Mouse (Mus musculus) neural tube, embryonic 13.5 days (tissue): ENCODE measurements around the gene Unc13b. TPM values are rescaled to one million over a fixed set of nuclear protein-coding genes. Genes with fewer than 3 reads are reported as not detected.
"Not testable (repeated sequence)": the region's sequence is repeated elsewhere in the genome, so short reads cannot be mapped to it uniquely, and the experiment has no call there.

Experiments used
- ATAC-seq: fragments of 200-750 bp; cut with Nextera tagmentation; 2 replicates; pipeline ENCODE4 v1.8.0; 2017; ENCODE audit warnings: low read depth, mild to moderate bottlenecking, moderate TSS enrichment, moderate library complexity
- H3K27ac ChIP-seq: fragments of 300-500 bp; sonication (generic); replicated peaks from 2 replicates; pipeline ENCODE4 v1.5.1; 2015; ENCODE audit warnings: moderate library complexity, mild to moderate bottlenecking, inconsistent platforms
- H3K27me3 ChIP-seq: fragments of 300-500 bp; sonication (generic); 2 replicates; pipeline ENCODE4 v1.6.1; 2015; ENCODE audit warnings: mild to moderate bottlenecking, inconsistent platforms
- H3K36me3 ChIP-seq: fragments of 300-500 bp; sonication (generic); 2 replicates; pipeline ENCODE4 v1.6.1; 2015; ENCODE audit warnings: mild to moderate bottlenecking, inconsistent platforms
- H3K4me1 ChIP-seq: fragments of 300-500 bp; sonication (generic); replicated peaks from 2 replicates; pipeline ENCODE4 v1.6.1; 2015; ENCODE audit warnings: inconsistent platforms
- H3K4me2 ChIP-seq: fragments of 300-500 bp; sonication (generic); 2 replicates; pipeline ENCODE4 v1.6.1; 2015; ENCODE audit warnings: inconsistent platforms, mild to moderate bottlenecking, moderate library complexity
- H3K4me3 ChIP-seq: fragments of 300-500 bp; sonication (generic); 2 replicates; pipeline ENCODE4 v1.5.1; 2015; ENCODE audit warnings: mild to moderate bottlenecking, inconsistent platforms
- H3K9ac ChIP-seq: fragments of 300-500 bp; sonication (generic); 2 replicates; pipeline ENCODE4 v1.6.1; 2015; ENCODE audit warnings: moderate library complexity, mild to moderate bottlenecking, inconsistent platforms
- H3K9me3 ChIP-seq: fragments of 300-500 bp; sonication (generic); 2 replicates; pipeline ENCODE4 v1.6.1; 2016; ENCODE audit warnings: inconsistent platforms
- WGBS: fragments of 180-500 bp; shearing (Covaris S2); methylation state at CpG from one replicate; pipeline ENCODE4 v1.1.7; 2015; 5-methylcytosine and 5-hydroxymethylcytosine counted together
- polyA plus RNA-seq: library from polyadenylated mRNA; unstranded; fragments of >200 nt; fragmentation: Nextera tagmentation; extraction: Ambion mirVana; gene quantifications from 2 replicates; pipeline ENCODE4 v1.2.1, GENCODE M21; 2015

Gene Unc13b
- polyA plus RNA-seq, 1 experiment from 2014 or later, result 16.5 TPM

GRCm38 (mm10) chr4:43142610-43143009 lies 83.9 kb downstream of the Unc13b start:
- Histone ChIP-seq H3K4me3 (no peak overlapping the region), H3K4me2 (no peak overlapping the region), H3K36me3 (no peaks in the 10 kb centered on the region), H3K9ac (no peak overlapping the region), H3K9me3 (no peaks in the 10 kb centered on the region), H3K27me3 (no peaks in the 10 kb centered on the region), H3K4me1 (no peaks in the 10 kb centered on the region; the same call in 1 of the 2 replicates), H3K27ac (no peak overlapping the region)
- no peak for ATAC-seq
- WGBS, result 96% methylated on average over 1 of the region's 1 CpGs

- not testable (repeated sequence) for H3K9ac ChIP-seq, H3K4me2 ChIP-seq, H3K27ac ChIP-seq, ATAC-seq, H3K9me3 ChIP-seq, H3K27me3 ChIP-seq, H3K4me1 ChIP-seq, H3K36me3 ChIP-seq, H3K4me3 ChIP-seq
- WGBS, result 92% methylated on average over 4 of the region's 4 CpGs
These were observed 93.7 kb downstream of the Unc13b start for GRCm38 (mm10) chr4:43152413-43152812.

GRCm38 (mm10) chr4:43160045-43160444 lies 101.3 kb downstream of the Unc13b start:
- ATAC-seq, result no peak
- H3K9me3 ChIP-seq, result no peaks in the 10 kb centered on the region
- no peak overlapping the region for H3K4me2 ChIP-seq
- no peak overlapping the region for H3K4me3 ChIP-seq
- WGBS, result 55% methylated on average over 3 of the region's 3 CpGs
- no peak overlapping the region for H3K9ac ChIP-seq
- H3K27me3 ChIP-seq, result no peaks in the 10 kb centered on the region
- no peak overlapping the region for H3K27ac ChIP-seq
- H3K4me1 ChIP-seq, result peaks cover 9% of the 10 kb centered on the region
- H3K36me3 ChIP-seq, result no peaks in the 10 kb centered on the region

- H3K36me3 ChIP-seq, result no peaks in the 10 kb centered on the region
- 99% methylated on average over 3 of the region's 3 CpGs for WGBS
- H3K9me3 ChIP-seq, result no peaks in the 10 kb centered on the region
- H3K4me1 ChIP-seq, result peaks cover 9% of the 10 kb centered on the region
- H3K27ac ChIP-seq, result no peak overlapping the region
- no peak overlapping the region for H3K4me3 ChIP-seq
- no peak for ATAC-seq
- H3K27me3 ChIP-seq, result no peaks in the 10 kb centered on the region
- H3K9ac ChIP-seq, result no peak overlapping the region
- no peak overlapping the region for H3K4me2 ChIP-seq
These were observed 102.4 kb downstream of the Unc13b start for GRCm38 (mm10) chr4:43161124-43161657.

GRCm38 (mm10) chr4:43163205-43163604 lies 104.5 kb downstream of the Unc13b start:
- H3K9me3 ChIP-seq, result no peaks in the 10 kb centered on the region
- H3K4me1 ChIP-seq, result peaks cover 9% of the 10 kb centered on the region
- no peaks in the 10 kb centered on the region for H3K36me3 ChIP-seq
- no peak overlapping the region for H3K27ac ChIP-seq
- no peak overlapping the region for H3K4me2 ChIP-seq
- ATAC-seq, result no peak
- H3K9ac ChIP-seq, result no peak overlapping the region
- no peaks in the 10 kb centered on the region for H3K27me3 ChIP-seq
- 70% methylated on average over 3 of the region's 3 CpGs for WGBS
- no peak overlapping the region for H3K4me3 ChIP-seq

GRCm38 (mm10) chr4:43165403-43166005 lies 106.8 kb downstream of the Unc13b start:
- no peak for ATAC-seq
- H3K4me1 ChIP-seq, result no peaks in the 10 kb centered on the region
- no peaks in the 10 kb centered on the region for H3K27me3 ChIP-seq
- WGBS, result 87% methylated on average over 12 of the region's 12 CpGs
- H3K4me2 ChIP-seq, result no peak overlapping the region
- H3K36me3 ChIP-seq, result 0 out of 2 replicates have a peak, but pooled peaks cover 4% of the 10 kb centered on the region
- H3K4me3 ChIP-seq, result no peak overlapping the region
- H3K9ac ChIP-seq, result no peak overlapping the region
- H3K9me3 ChIP-seq, result no peaks in the 10 kb centered on the region
- no peak overlapping the region for H3K27ac ChIP-seq

- no peak overlapping the region for H3K4me2 ChIP-seq
- H3K27ac ChIP-seq, result no peak overlapping the region
- no peak overlapping the region for H3K4me3 ChIP-seq
- H3K27me3 ChIP-seq, result no peaks in the 10 kb centered on the region
- 0 out of 2 replicates have a peak, but pooled peaks cover 4% of the 10 kb centered on the region for H3K36me3 ChIP-seq
- no peaks in the 10 kb centered on the region for H3K4me1 ChIP-seq
- no peak overlapping the region for H3K9ac ChIP-seq
- H3K9me3 ChIP-seq, result no peaks in the 10 kb centered on the region
- 91% methylated on average over 3 of the region's 3 CpGs for WGBS
- ATAC-seq, result no peak
These were observed 111.3 kb downstream of the Unc13b start for GRCm38 (mm10) chr4:43170028-43170427.

- ATAC-seq, result no peak
- Histone ChIP-seq H3K27me3 (no peaks in the 10 kb centered on the region), H3K4me2 (no peak overlapping the region), H3K36me3 (0 out of 2 replicates have a peak, but pooled peaks cover 4% of the 10 kb centered on the region), H3K4me1 (no peaks in the 10 kb centered on the region), H3K9ac (no peak overlapping the region), H3K4me3 (no peak overlapping the region), H3K27ac (no peak overlapping the region), H3K9me3 (no peaks in the 10 kb centered on the region)
- WGBS, result 95% methylated on average over 2 of the region's 2 CpGs
These were observed 118.4 kb downstream of the Unc13b start for GRCm38 (mm10) chr4:43177126-43177525.

GRCm38 (mm10) chr4:43182474-43183168 lies 123.9 kb downstream of the Unc13b start:
- H3K27ac ChIP-seq, result no peak overlapping the region
- no peaks in the 10 kb centered on the region for H3K4me1 ChIP-seq
- no peak overlapping the region for H3K4me2 ChIP-seq
- no peaks in the 10 kb centered on the region for H3K9me3 ChIP-seq
- 0 out of 2 replicates have a peak, but pooled peaks cover 4% of the 10 kb centered on the region for H3K36me3 ChIP-seq
- WGBS, result 93% methylated on average over 8 of the region's 8 CpGs
- no peak overlapping the region for H3K9ac ChIP-seq
- no peaks in the 10 kb centered on the region for H3K27me3 ChIP-seq
- ATAC-seq, result no peak
- no peak overlapping the region for H3K4me3 ChIP-seq

- ATAC-seq, result no peak
- Histone ChIP-seq H3K4me3 (no peak overlapping the region), H3K4me2 (no peak overlapping the region), H3K9me3 (no peaks in the 10 kb centered on the region), H3K4me1 (no peaks in the 10 kb centered on the region), H3K9ac (no peak overlapping the region), H3K36me3 (no peaks in the 10 kb centered on the region), H3K27me3 (no peaks in the 10 kb centered on the region), H3K27ac (no peak overlapping the region)
- WGBS, result 75% methylated on average over 2 of the region's 2 CpGs
These were observed 128.7 kb downstream of the Unc13b start for GRCm38 (mm10) chr4:43187439-43187838.

- WGBS, result 96% methylated on average over 5 of the region's 5 CpGs
- Histone ChIP-seq H3K9ac (no peak overlapping the region), H3K27me3 (no peaks in the 10 kb centered on the region), H3K9me3 (no peaks in the 10 kb centered on the region), H3K4me2 (no peak overlapping the region), H3K4me1 (no peaks in the 10 kb centered on the region), H3K36me3 (no peaks in the 10 kb centered on the region), H3K27ac (no peak overlapping the region), H3K4me3 (no peak overlapping the region)
- no peak for ATAC-seq
These were observed 130.6 kb downstream of the Unc13b start for GRCm38 (mm10) chr4:43189381-43189780.

GRCm38 (mm10) chr4:43204946-43205345 lies 146.2 kb downstream of the Unc13b start:
- no peak overlapping the region for H3K4me2 ChIP-seq
- H3K27ac ChIP-seq, result no peak overlapping the region
- no peaks in the 10 kb centered on the region for H3K27me3 ChIP-seq
- ATAC-seq, result no peak
- H3K9ac ChIP-seq, result no peak overlapping the region
- H3K9me3 ChIP-seq, result peaks cover 9% of the 10 kb centered on the region; the same call in 1 of the 2 replicates
- H3K4me3 ChIP-seq, result no peak overlapping the region
- H3K4me1 ChIP-seq, result peaks cover 14% of the 10 kb centered on the region
- WGBS, result 86% methylated on average over 2 of the region's 2 CpGs
- H3K36me3 ChIP-seq, result peaks cover 4% of the 10 kb centered on the region; the same call in 1 of the 2 replicates
